Comparison of ENCODE assay signal across 24 mouse cellular contexts in the genomic region with DNA sequence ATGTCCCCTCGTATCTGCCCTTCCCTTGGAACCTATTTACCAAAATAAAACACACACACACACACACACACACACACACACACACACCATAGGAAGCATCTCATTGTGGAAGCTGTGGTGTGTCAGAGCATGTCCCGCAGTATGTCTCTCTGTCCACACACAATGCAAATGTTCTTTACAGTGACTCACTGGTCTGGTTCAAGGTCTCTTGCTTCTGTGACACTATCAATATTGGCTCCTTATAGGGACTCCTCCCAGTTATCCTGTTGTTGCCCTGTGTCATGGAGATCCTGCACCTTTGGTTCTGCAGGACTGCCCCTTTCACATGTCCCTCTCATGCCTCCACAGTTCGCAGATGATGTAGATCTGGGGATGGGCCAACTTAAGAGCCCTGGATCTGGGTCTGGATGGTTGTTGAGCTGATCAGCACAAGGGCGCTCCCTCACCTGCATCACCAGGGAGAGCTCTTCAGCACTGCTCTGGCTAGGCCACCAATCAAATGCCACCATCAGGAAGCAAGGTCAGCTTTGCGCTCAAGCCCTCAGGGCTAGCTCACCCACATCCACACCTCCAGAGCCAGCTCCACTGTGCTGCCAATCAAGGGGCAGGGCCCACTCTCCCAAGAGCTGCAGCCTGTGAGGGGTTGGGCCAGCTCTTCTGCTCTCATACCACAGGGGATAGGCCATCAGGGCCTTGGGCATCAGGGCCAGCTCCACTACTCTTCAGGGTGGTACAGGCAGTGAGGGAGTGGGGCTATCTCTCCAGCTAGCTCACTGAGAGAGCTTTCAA. TPM values are rescaled to one million over a fixed set of nuclear protein-coding genes. Genes with fewer than 3 reads are reported as not detected.
A peak's percentile ranks its signal among the peaks of the same experiment; 100 is the strongest.
DNase-seq lines count a peak whose midpoint lies in the region; ATAC-seq lines count a peak whose summit lies in the region.
"Had no signal": no experiment of that assay in that cellular context is flagged by ENCODE, and none has a peak within 500 bp of the region (broad histone marks: within the 10 kb centered on the region; RNA-seq: fewer than 3 reads in every experiment).

No protein-coding gene starts in this region.

- no peaks in the 10 kb centered on the region for H3K4me1 ChIP-seq in liver, embryonic 13.5 days (replicated peaks)
- no peaks in the 10 kb centered on the region for H3K4me1 ChIP-seq in liver, embryonic 11.5 days (replicated peaks; ENCODE audit: control insufficient read depth, insufficient read depth, low read length)
- no peaks in the 10 kb centered on the region for H3K4me1 ChIP-seq in midbrain, embryonic 16.5 days (ENCODE audit: control insufficient read depth, insufficient read depth, low read length)
- no peaks in the 10 kb centered on the region for H3K4me1 ChIP-seq in midbrain, embryonic 11.5 days (ENCODE audit: control insufficient read depth, insufficient read depth, low read length)
- H3K4me1 ChIP-seq: limb, embryonic 13.5 days; liver, embryonic 15.5 days; midbrain, embryonic 15.5 days had no signal

- no peaks in the 10 kb centered on the region for H3K27me3 ChIP-seq in liver, embryonic 13.5 days
- no peaks in the 10 kb centered on the region for H3K27me3 ChIP-seq in liver, embryonic 11.5 days (replicated peaks; ENCODE audit: control insufficient read depth, insufficient read depth, low read length)
- no peaks in the 10 kb centered on the region for H3K27me3 ChIP-seq in midbrain, embryonic 16.5 days (ENCODE audit: control insufficient read depth, insufficient read depth, low read depth, low read length)
- H3K27me3 ChIP-seq in midbrain, embryonic 11.5 days (ENCODE audit: control insufficient read depth, insufficient read depth, low read length) = no peaks in the 10 kb centered on the region
- H3K27me3 ChIP-seq: heart, embryonic 12.5 days; limb, embryonic 13.5 days; liver, embryonic 15.5 days; midbrain, embryonic 15.5 days; Patski had no signal

- H3K4me2 ChIP-seq in liver, embryonic 13.5 days = no peak overlapping the region
- no peak overlapping the region for H3K4me2 ChIP-seq in liver, embryonic 11.5 days
- no peak overlapping the region for H3K4me2 ChIP-seq in midbrain, embryonic 16.5 days (ENCODE audit: low read length)
- H3K4me2 ChIP-seq in midbrain, embryonic 11.5 days = no peak overlapping the region
- H3K4me2 ChIP-seq: heart, embryonic 12.5 days; limb, embryonic 13.5 days; liver, embryonic 15.5 days; midbrain, embryonic 15.5 days had no signal

- DNase-seq in heart, adult 11 months = peak; percentile 70
- DNase-seq in heart, adult 18-20 months = no peak
- DNase-seq in liver, embryonic 13.5 days = no peak
- DNase-seq in liver, embryonic 11.5 days (ENCODE audit: low spot score) = no peak
- DNase-seq in midbrain, embryonic 11.5 days (ENCODE audit: low spot score, missing footprints) = no peak
- DNase-seq in cerebellum, adult 8-10 months = no peak
- DNase-seq: adrenal gland, postnatal 10 days; cerebellum, adult 11 months; cerebellum, postnatal 25 days; embryo, embryonic 11 days; heart, postnatal 14 days; kidney, adult 9 months; right cerebral cortex, postnatal 25 days; thymus, postnatal 25 days had no signal

- 51% methylated on average over 5 of the region's 5 CpGs for WGBS in liver, embryonic 13.5 days (ENCODE audit: insufficient replicate concordance)
- 79% methylated on average over 5 of the region's 5 CpGs for WGBS in liver, embryonic 11.5 days
- WGBS in midbrain, embryonic 16.5 days = 88% methylated on average over 5 of the region's 5 CpGs
- WGBS in midbrain, embryonic 11.5 days = 80% methylated on average over 5 of the region's 5 CpGs

- H3K27ac ChIP-seq in liver, embryonic 13.5 days = no peak overlapping the region
- no peak overlapping the region for H3K27ac ChIP-seq in liver, embryonic 11.5 days (ENCODE audit: low read depth, low read length)
- H3K27ac ChIP-seq in midbrain, embryonic 16.5 days (ENCODE audit: low read length) = no peak overlapping the region
- H3K27ac ChIP-seq in midbrain, embryonic 11.5 days (ENCODE audit: low read depth, low read length) = no peak overlapping the region
- H3K27ac ChIP-seq: forebrain, embryonic 10.5 days; hindbrain, postnatal 0 days; limb, embryonic 13.5 days; liver, embryonic 15.5 days; midbrain, embryonic 15.5 days had no signal

- ATAC-seq in liver, embryonic 13.5 days (ENCODE audit: low read depth) = 0 out of 2 replicates have a peak, but pooled peaks have one; percentile 12
- ATAC-seq in liver, embryonic 11.5 days (replicated peaks; ENCODE audit: low FRiP score) = no peak
- 0 out of 2 replicates have a peak, but pooled peaks have one; percentile 14 for ATAC-seq in midbrain, embryonic 16.5 days
- ATAC-seq in midbrain, embryonic 11.5 days (ENCODE audit: low FRiP score) = no peak
- ATAC-seq: activated CD4-positive, CD25-positive, alpha-beta regulatory T cell, adult 4 months; CD4-positive, CD25-positive, alpha-beta regulatory T cell, adult 4 months; hindbrain, postnatal 0 days; midbrain, embryonic 15.5 days; Patski had no signal

- H3K9ac ChIP-seq in liver, embryonic 13.5 days = no peak overlapping the region
- no peak overlapping the region for H3K9ac ChIP-seq in liver, embryonic 11.5 days (ENCODE audit: low read depth, low read length)
- no peak overlapping the region for H3K9ac ChIP-seq in midbrain, embryonic 16.5 days (ENCODE audit: low read depth, low read length)
- H3K9ac ChIP-seq in midbrain, embryonic 11.5 days (ENCODE audit: low read length) = no peak overlapping the region
- H3K9ac ChIP-seq: heart, embryonic 12.5 days; limb, embryonic 13.5 days; liver, embryonic 15.5 days; midbrain, embryonic 15.5 days had no signal

- no peaks in the 10 kb centered on the region for H3K36me3 ChIP-seq in liver, embryonic 13.5 days
- no peaks in the 10 kb centered on the region for H3K36me3 ChIP-seq in liver, embryonic 11.5 days (ENCODE audit: control insufficient read depth, insufficient read depth, low read length)
- H3K36me3 ChIP-seq in midbrain, embryonic 16.5 days (ENCODE audit: control insufficient read depth, insufficient read depth, low read length) = no peaks in the 10 kb centered on the region
- H3K36me3 ChIP-seq in midbrain, embryonic 11.5 days (ENCODE audit: control insufficient read depth, insufficient read depth, low read length) = no peaks in the 10 kb centered on the region
- H3K36me3 ChIP-seq: forebrain, embryonic 10.5 days; heart, embryonic 12.5 days; limb, embryonic 13.5 days; liver, embryonic 15.5 days; midbrain, embryonic 15.5 days had no signal

- no peak overlapping the region for H3K4me3 ChIP-seq in liver, embryonic 13.5 days (replicated peaks)
- H3K4me3 ChIP-seq in liver, embryonic 11.5 days (ENCODE audit: low read depth, low read length) = no peak overlapping the region
- H3K4me3 ChIP-seq in midbrain, embryonic 16.5 days (ENCODE audit: low read depth, low read length) = no peak overlapping the region
- no peak overlapping the region for H3K4me3 ChIP-seq in midbrain, embryonic 11.5 days (ENCODE audit: low read depth, low read length)
- H3K4me3 ChIP-seq: forebrain, embryonic 10.5 days; heart, embryonic 12.5 days; limb, embryonic 13.5 days; liver, embryonic 15.5 days; midbrain, embryonic 15.5 days had no signal

- H3K9me3 ChIP-seq in liver, embryonic 13.5 days (replicated peaks) = no peaks in the 10 kb centered on the region
- H3K9me3 ChIP-seq in liver, embryonic 11.5 days (ENCODE audit: control insufficient read depth, low read length) = no peaks in the 10 kb centered on the region
- H3K9me3 ChIP-seq in midbrain, embryonic 16.5 days (replicated peaks; ENCODE audit: control insufficient read depth, low read length, poor library complexity, severe bottlenecking) = no peaks in the 10 kb centered on the region
- H3K9me3 ChIP-seq in midbrain, embryonic 11.5 days (ENCODE audit: control insufficient read depth, low read length) = no peaks in the 10 kb centered on the region
- H3K9me3 ChIP-seq: forebrain, embryonic 10.5 days; heart, embryonic 12.5 days; limb, embryonic 13.5 days; liver, embryonic 15.5 days; midbrain, embryonic 15.5 days had no signal

RNA-seq across cellular contexts. Expression of gene Cxadr, which starts 21.0 kb away (rescaled TPM):
- 10 to 100 TPM; 33.8 to 39.1 TPM for total RNA-seq in heart, adult 18-20 months (2021)
- polyA plus RNA-seq in liver, embryonic 13.5 days (2015; fragmentation: Nextera tagmentation; extraction: Ambion mirVana) = 12.0 and 17.7 TPM in 2 replicates
- 13.2 and 14.7 TPM in 2 replicates for polyA plus RNA-seq in liver, embryonic 11.5 days (2014; fragmentation: Nextera tagmentation; extraction: Ambion mirVana)
- 205 TPM in 2 replicates for polyA plus RNA-seq in midbrain, embryonic 16.5 days (2015; fragmentation: Nextera tagmentation; extraction: Ambion mirVana)
- polyA plus RNA-seq in midbrain, embryonic 11.5 days (2014; fragmentation: Nextera tagmentation; extraction: Ambion mirVana) = 69.0 and 76.4 TPM in 2 replicates

Comparison
In these comparisons a context has a peak if more than half of its experiments do, and no peak if none do; other contexts are left out.
1. ATAC-seq: peak in liver, embryonic 13.5 days (single experiment) and midbrain, embryonic 16.5 days (single experiment); none in liver, embryonic 11.5 days (single experiment) and midbrain, embryonic 11.5 days (single experiment).